In the genomic region with DNA sequence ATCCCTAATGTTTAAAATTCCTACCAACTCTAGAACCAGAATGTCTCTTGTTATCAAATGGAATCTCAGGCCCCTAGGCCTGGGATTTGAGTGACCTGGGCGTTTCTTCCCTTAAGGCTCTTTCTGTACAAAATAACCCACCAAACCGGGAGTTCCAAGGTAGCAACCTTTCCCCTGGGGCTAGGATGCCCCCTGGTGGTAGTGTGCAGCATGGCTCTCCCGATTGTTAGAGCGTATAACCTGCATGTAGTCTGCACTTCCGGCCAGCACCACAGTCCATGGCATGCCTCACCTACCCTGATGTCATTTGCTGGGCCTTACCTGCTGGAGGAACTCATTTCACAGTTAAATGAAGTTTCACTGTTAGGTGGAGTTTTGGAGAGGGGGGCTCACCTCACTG, we compare ENCODE assay signal across 7 mouse cellular contexts. TPM values are rescaled to one million over a fixed set of nuclear protein-coding genes. Genes with fewer than 3 reads are reported as not detected.
DNase-seq lines count a peak whose midpoint lies in the region; ATAC-seq and TF ChIP-seq lines count a peak whose summit lies in the region.

No protein-coding gene starts in this region.

- 61% methylated on average over 5 of the region's 5 CpGs for WGBS in lung, adult 2 months
- WGBS in intestine, embryonic 15.5 days, result 66% methylated on average over 5 of the region's 5 CpGs

- intact Hi-C loops in left cerebral cortex, postnatal 14 days (cut with DNase I), result no loop called here

- no peaks in the 10 kb centered on the region for H3K36me3 ChIP-seq in intestine, embryonic 15.5 days

- no peak overlapping the region for H3K4me3 ChIP-seq in lung, adult 2 months (replicated peaks; ENCODE audit: extremely low read depth, low read depth, low read length)
- no peak overlapping the region for H3K4me3 ChIP-seq in intestine, embryonic 15.5 days (replicated peaks)

- no peak overlapping the region for H3K4me2 ChIP-seq in intestine, embryonic 15.5 days (replicated peaks)

- no peaks in the 10 kb centered on the region for H3K27me3 ChIP-seq in intestine, embryonic 15.5 days (replicated peaks)

- no peak for TF ChIP-seq POLR2A in lung, adult 2 months (IDR thresholded peaks at IDR 0.05; ENCODE audit: borderline replicate concordance, extremely low read depth, low read depth, low read length)

- peak; percentile 33; the same call in 1 of the 2 replicates for ATAC-seq in common myeloid progenitor, adult 5-6 weeks (replicated peaks; ENCODE audit: low read depth, poor library complexity, severe bottlenecking)
- ATAC-seq in intestine, embryonic 15.5 days, result no peak

- peak; percentile 61 to 65 for DNase-seq in left cerebral cortex, adult 18-20 months (ENCODE audit: low spot score in 2 of 2)
- no peak for DNase-seq in left cerebral cortex, postnatal 14 days (ENCODE audit: low spot score in 2 of 2)
- DNase-seq in MN1 (ENCODE audit: low spot score), result peak; percentile 46
- DNase-seq in lung, adult 2 months, result peak; percentile 56
- DNase-seq in testis, postnatal 10 days (ENCODE audit: low spot score), result peak; percentile 73

- H3K27ac ChIP-seq in intestine, embryonic 15.5 days, result no peak overlapping the region

- H3K9ac ChIP-seq in intestine, embryonic 15.5 days, result no peak overlapping the region

- TF ChIP-seq CTCF in lung, adult 2 months (IDR thresholded peaks at IDR 0.05; ENCODE audit: insufficient read depth, low read length), result peak; percentile 83

- peaks cover 5% of the 10 kb centered on the region; the same call in 1 of the 2 replicates for H3K4me1 ChIP-seq in lung, adult 2 months (ENCODE audit: control insufficient read depth, insufficient read depth, low read length)
- H3K4me1 ChIP-seq in intestine, embryonic 15.5 days (replicated peaks), result 0 out of 2 replicates have a peak, but pooled peaks cover under 1% of the 10 kb centered on the region

- H3K9me3 ChIP-seq in intestine, embryonic 15.5 days, result no peaks in the 10 kb centered on the region

RNA-seq across cellular contexts. Expression of a gene that starts 0.7 kb away (rescaled TPM):
- 10 to 100 TPM; 39.6 to 40.9 TPM for total RNA-seq in left cerebral cortex, adult 18-20 months (2021)
- 10 to 100 TPM; 24.5 to 25.9 TPM for total RNA-seq in left cerebral cortex, postnatal 14 days (2021)
- 2.1 and 3.7 TPM in 2 replicates for total RNA-seq in common myeloid progenitor, adult 5-6 weeks (2017)
- polyA plus RNA-seq in lung, adult 2 months (2012; rRNA removed), result 8.2 and 10.7 TPM in 2 replicates
- 1.4 and 1.7 TPM in 2 replicates for polyA plus RNA-seq in intestine, embryonic 15.5 days (2015; fragmentation: Nextera tagmentation; extraction: Ambion mirVana)

RNA-seq across cellular contexts. Expression of a gene that starts 11.1 kb away (rescaled TPM):
- 10 to 100 TPM; 27.1 to 30.8 TPM for total RNA-seq in left cerebral cortex, adult 18-20 months (2021)
- 10 to 100 TPM; 35.2 to 38.0 TPM for total RNA-seq in left cerebral cortex, postnatal 14 days (2021)
- 8.7 and 11.5 TPM in 2 replicates for total RNA-seq in common myeloid progenitor, adult 5-6 weeks (2017)
- 60.6 and 69.2 TPM in 2 replicates for polyA plus RNA-seq in lung, adult 2 months (2012; rRNA removed)
- polyA plus RNA-seq in intestine, embryonic 15.5 days (2015; fragmentation: Nextera tagmentation; extraction: Ambion mirVana), result 20.2 and 21.8 TPM in 2 replicates

RNA-seq across cellular contexts. Expression of a gene that starts 28.7 kb away (rescaled TPM):
- 10 to 100 TPM; 95.0 to 97.3 TPM for total RNA-seq in left cerebral cortex, adult 18-20 months (2021)
- total RNA-seq in left cerebral cortex, postnatal 14 days (2021), result 100 to 1,000 TPM; 103 to 106 TPM
- 10.7 and 16.0 TPM in 2 replicates for total RNA-seq in common myeloid progenitor, adult 5-6 weeks (2017)
- 8.9 TPM in 2 replicates for polyA plus RNA-seq in lung, adult 2 months (2012; rRNA removed)
- polyA plus RNA-seq in intestine, embryonic 15.5 days (2015; fragmentation: Nextera tagmentation; extraction: Ambion mirVana), result 32.2 and 37.0 TPM in 2 replicates

RNA-seq across cellular contexts. Expression of a gene that starts 36.2 kb away (rescaled TPM):
- total RNA-seq in left cerebral cortex, adult 18-20 months (2021), result 10 to 100 TPM; 16.6 to 17.6 TPM
- total RNA-seq in left cerebral cortex, postnatal 14 days (2021), result 10 to 100 TPM; 14.0 to 16.5 TPM
- total RNA-seq in common myeloid progenitor, adult 5-6 weeks (2017), result 2.1 TPM in 2 replicates
- polyA plus RNA-seq in lung, adult 2 months (2012; rRNA removed), result 17.6 and 19.8 TPM in 2 replicates
- polyA plus RNA-seq in intestine, embryonic 15.5 days (2015; fragmentation: Nextera tagmentation; extraction: Ambion mirVana), result 3.7 and 3.8 TPM in 2 replicates

RNA-seq across cellular contexts. Expression of a gene that starts 36.2 kb away (rescaled TPM):
- 10 to 100 TPM; 73.1 to 74.1 TPM for total RNA-seq in left cerebral cortex, adult 18-20 months (2021)
- 10 to 100 TPM; 68.8 to 78.6 TPM for total RNA-seq in left cerebral cortex, postnatal 14 days (2021)
- total RNA-seq in common myeloid progenitor, adult 5-6 weeks (2017), result 47.1 and 54.6 TPM in 2 replicates
- 27.0 and 28.2 TPM in 2 replicates for polyA plus RNA-seq in lung, adult 2 months (2012; rRNA removed)
- 43.8 and 47.1 TPM in 2 replicates for polyA plus RNA-seq in intestine, embryonic 15.5 days (2015; fragmentation: Nextera tagmentation; extraction: Ambion mirVana)

Comparison
In these comparisons a context has a peak if more than half of its experiments do, and no peak if none do; other contexts are left out.
1. DNase-seq: peak in left cerebral cortex, adult 18-20 months (2 of 2), MN1 (single experiment), lung, adult 2 months (single experiment) and testis, postnatal 10 days (single experiment); none in left cerebral cortex, postnatal 14 days (0 of 2).